Mouse (Mus musculus): Measurements from ENCODE around the gene Aprt. TPM values are rescaled to one million over a fixed set of nuclear protein-coding genes. Genes with fewer than 3 reads are reported as not detected.

Aprt gene
- polyA plus RNA-seq (2021; fragmentation: Nextera tagmentation), result 158 and 170 TPM in 2 replicates
- long read RNA-seq, experiment 1, transcript Aprt-201 (5 exons, 849 nt), result major isoform, 58 of 98 reads
- long read RNA-seq, experiment 1, partial matches to known transcripts, result 35 of 98 reads
- long read RNA-seq, experiment 1, other reads (novel, unspliced or antisense), result 3 of 98 reads
- long read RNA-seq, experiment 2, transcript Aprt-201 (5 exons, 849 nt), result major isoform, 10 of 24 reads
- long read RNA-seq, experiment 2, partial matches to known transcripts, result 3 of 24 reads
- long read RNA-seq, experiment 2, other reads (novel, unspliced or antisense), result 7 of 24 reads

DNA sequence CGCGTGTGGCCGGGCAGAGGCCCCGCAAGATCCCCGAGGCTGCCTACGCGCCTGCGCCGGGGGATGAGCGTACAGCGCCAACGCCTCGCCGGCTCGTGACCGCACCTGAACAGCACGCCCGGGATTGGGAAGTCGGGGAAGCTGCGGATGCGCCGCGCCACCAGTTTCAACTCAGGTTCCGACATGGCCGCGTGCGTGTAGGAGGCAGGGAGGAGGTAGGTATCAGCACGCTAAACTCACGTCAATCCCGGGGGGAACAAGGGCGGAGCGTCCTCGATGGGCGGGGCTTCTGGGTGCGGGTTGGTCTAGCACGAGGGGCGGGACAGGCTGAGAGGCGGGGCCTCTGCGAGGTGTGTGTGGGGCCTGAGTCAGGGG is at the start of gene Aprt:
Gene Aprt, minus strand, starts transcription at position 262 of the 375 bp plus-strand sequence.

GRCm38 (mm10) chr8:122622727-122623126 is 46.0 kb upstream of the Aprt start, which contains the start of gene Pabpn1l:
Pabpn1l (minus strand) TSS chr8:122622739.

GRCm38 (mm10) chr8:122611295-122612133 is 34.8 kb upstream of the Aprt start, which contains the start of the genes Galns and Trappc2l:
Galns (minus strand) TSS chr8:122611463.
Trappc2l (plus strand) TSS chr8:122611640.

GRCm38 (mm10) chr8:122567361-122568108 is 9.2 kb downstream of the Aprt start, which contains the start of gene Cdt1:
Cdt1 (plus strand) TSS chr8:122568015.

DNA sequence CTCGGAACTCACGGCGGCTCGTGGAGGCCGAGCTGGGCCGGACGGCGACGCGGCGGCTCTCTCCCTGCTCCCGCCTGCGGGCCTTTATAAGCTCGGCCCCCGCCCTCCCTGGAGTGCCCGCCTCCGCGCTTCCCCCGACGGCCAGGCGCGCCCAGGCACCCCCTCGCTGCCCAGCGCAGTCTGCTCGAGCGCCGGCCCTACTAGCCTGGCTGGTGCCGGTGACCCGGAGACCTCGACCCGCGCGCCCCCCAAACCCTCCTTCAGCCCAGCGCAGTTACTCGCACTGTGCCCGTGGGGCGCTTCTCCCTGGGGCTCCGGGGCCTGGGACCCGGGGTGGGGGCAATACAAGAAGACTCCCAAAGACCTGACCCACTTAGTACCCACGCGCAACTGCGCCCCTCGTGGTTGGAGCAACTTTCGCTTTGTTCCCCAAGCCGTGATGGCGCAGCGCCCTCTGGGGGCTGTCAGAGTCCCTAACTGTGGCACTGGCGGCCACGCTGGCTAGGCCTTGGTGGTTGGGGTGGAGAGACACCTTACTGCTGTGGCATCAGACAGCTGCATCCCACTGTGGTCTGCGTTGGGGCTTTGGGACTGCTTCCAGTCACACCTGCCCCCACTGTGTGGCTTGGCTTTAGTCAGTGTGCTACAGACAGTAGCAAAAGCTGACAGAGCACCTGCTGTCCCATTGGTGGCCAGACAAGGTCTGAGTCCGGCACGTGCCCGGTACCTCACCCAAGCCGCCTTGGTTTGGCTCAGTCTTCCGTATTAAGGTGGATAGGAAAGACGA is 25.3 kb downstream of the Aprt start, which contains the start of gene Piezo1:
Gene Piezo1, minus strand, starts transcription at position 65 of the 787 bp plus-strand sequence.

Small RNA genes within 50 kb of the gene (microRNA-seq; reads per million reads assigned to microRNA genes)
- gene Mir6396, result not detected

Other genes starting within 250 kb of the Aprt start
- gene Trhr2, start 216.2 kb downstream of the Aprt start, polyA plus RNA-seq (2021; fragmentation: Nextera tagmentation), result 0.10 TPM in 1 of 2 replicates, not detected in the other
- 4.1 and 4.5 TPM in 2 replicates for gene Zc3h18, start 200.3 kb downstream of the Aprt start, polyA plus RNA-seq (2021; fragmentation: Nextera tagmentation)
- gene Il17c, start 154.9 kb downstream of the Aprt start, polyA plus RNA-seq (2021; fragmentation: Nextera tagmentation), result not detected in 2 replicates
- gene Cyba, start 144.0 kb downstream of the Aprt start, polyA plus RNA-seq (2021; fragmentation: Nextera tagmentation), result 38.7 and 50.1 TPM in 2 replicates
- 29.1 and 29.9 TPM in 2 replicates for gene Mvd, start 133.5 kb downstream of the Aprt start, polyA plus RNA-seq (2021; fragmentation: Nextera tagmentation)
- not detected in 2 replicates for gene Snai3, start 116.2 kb downstream of the Aprt start, polyA plus RNA-seq (2021; fragmentation: Nextera tagmentation)
- gene Rnf166, start 100.8 kb downstream of the Aprt start, polyA plus RNA-seq (2021; fragmentation: Nextera tagmentation), result 21.5 and 23.2 TPM in 2 replicates
- 21.3 and 21.5 TPM in 2 replicates for gene Ctu2, start 100.8 kb downstream of the Aprt start, polyA plus RNA-seq (2021; fragmentation: Nextera tagmentation)
- 0.84 and 1.2 TPM in 2 replicates for gene Piezo1, start 25.6 kb downstream of the Aprt start, polyA plus RNA-seq (2021; fragmentation: Nextera tagmentation)
- gene Cdt1, start 8.9 kb downstream of the Aprt start, polyA plus RNA-seq (2021; fragmentation: Nextera tagmentation), result 1.1 and 1.4 TPM in 2 replicates
- 4.3 and 4.6 TPM in 2 replicates for gene Galns, start 34.6 kb upstream of the Aprt start, polyA plus RNA-seq (2021; fragmentation: Nextera tagmentation)
- gene Trappc2l, start 34.7 kb upstream of the Aprt start, polyA plus RNA-seq (2021; fragmentation: Nextera tagmentation), result 195 and 238 TPM in 2 replicates
- not detected in 2 replicates for gene Pabpn1l, start 45.8 kb upstream of the Aprt start, polyA plus RNA-seq (2021; fragmentation: Nextera tagmentation)
- gene Cbfa2t3, start 122.2 kb upstream of the Aprt start, polyA plus RNA-seq (2021; fragmentation: Nextera tagmentation), result 3.1 and 4.1 TPM in 2 replicates
- gene Acsf3, start 198.6 kb upstream of the Aprt start, polyA plus RNA-seq (2021; fragmentation: Nextera tagmentation), result 3.8 and 4.4 TPM in 2 replicates